Mouse (Mus musculus): ENCODE data around the gene Cfap100.

- TF ChIP-seq POLR2A (IDR thresholded peaks at IDR 0.05; ENCODE audit: borderline replicate concordance, extremely low read depth, low read depth, low read length) (peak; percentile 27; the same call in 1 of the 2 replicates), CTCF (IDR thresholded peaks at IDR 0.05; ENCODE audit: insufficient read depth, low read length) (no peak)
Measured at GRCm38 (mm10) chr6:90466079-90466478, 37.5 kb upstream of the Cfap100 start.
